Mouse (Mus musculus) hindbrain, embryonic 16.5 days (tissue): ENCODE data around the gene Clrn3. TPM values are rescaled to one million over a fixed set of nuclear protein-coding genes. Genes with fewer than 3 reads are reported as not detected.
A peak's percentile ranks its signal among the peaks of the same experiment; 100 is the strongest.
"Not testable (repeated sequence)": the region's sequence is repeated elsewhere in the genome, so short reads cannot be mapped to it uniquely, and the experiment has no call there.

Experiments used
- ATAC-seq: fragments of 200-750 bp; cut with Nextera tagmentation; 2 replicates; pipeline ENCODE4 v1.8.0; 2017; ENCODE audit warnings: moderate TSS enrichment, moderate library complexity
- H3K27ac ChIP-seq: fragments of 300-500 bp; sonication (generic); 2 replicates; pipeline ENCODE4 v1.5.1; 2014; ENCODE audit warnings: low read depth, mild to moderate bottlenecking, control low read depth, low read length, moderate library complexity
- H3K27me3 ChIP-seq: fragments of 300-500 bp; sonication (generic); replicated peaks from 2 replicates; pipeline ENCODE4 v1.6.1; 2014; ENCODE audit warnings: low read length; ENCODE audit not compliant: control insufficient read depth, insufficient read depth
- H3K36me3 ChIP-seq: fragments of 300-500 bp; sonication (generic); 2 replicates; pipeline ENCODE4 v1.6.1; 2014; ENCODE audit warnings: mild to moderate bottlenecking, low read length, moderate library complexity, mixed read lengths; ENCODE audit not compliant: control insufficient read depth, insufficient read depth
- H3K4me1 ChIP-seq: fragments of 300-500 bp; sonication (generic); 2 replicates; pipeline ENCODE4 v1.6.1; 2014; ENCODE audit warnings: low read depth, low read length; ENCODE audit not compliant: control insufficient read depth, insufficient read depth
- H3K4me2 ChIP-seq: fragments of 300-500 bp; sonication (generic); 2 replicates; pipeline ENCODE4 v1.6.1; 2014; ENCODE audit warnings: mild to moderate bottlenecking, low read length, control low read depth, moderate library complexity
- H3K4me3 ChIP-seq: fragments of 300-500 bp; sonication (generic); 2 replicates; pipeline ENCODE4 v1.5.1; 2014; ENCODE audit warnings: mild to moderate bottlenecking, low read length, control low read depth, moderate library complexity
- H3K9ac ChIP-seq: fragments of 300-500 bp; sonication (generic); 2 replicates; pipeline ENCODE4 v1.6.1; 2014; ENCODE audit warnings: low read depth, mild to moderate bottlenecking, control low read depth, low read length, moderate library complexity
- H3K9me3 ChIP-seq: fragments of 300-500 bp; sonication (generic); 2 replicates; pipeline ENCODE4 v1.6.1; 2014; ENCODE audit warnings: mild to moderate bottlenecking, low read length, moderate library complexity; ENCODE audit not compliant: control insufficient read depth
- WGBS: fragments of 180-500 bp; shearing (Covaris S2); extraction: QIAGEN DNeasy Blood & Tissue Kit; methylation state at CpG from one replicate; pipeline ENCODE4 v1.1.7; 2014; 5-methylcytosine and 5-hydroxymethylcytosine counted together
- polyA plus RNA-seq: library from polyadenylated mRNA; unstranded; fragments of >200 nt; fragmentation: Nextera tagmentation; extraction: Ambion mirVana; gene quantifications from 2 replicates; pipeline ENCODE4 v1.2.1, GENCODE M21; 2015

Clrn3 gene
- polyA plus RNA-seq, result not detected in 2 replicates

- Histone ChIP-seq H3K4me3 (no peak within 1 kb of the TSS), H3K4me2 (no peak within 1 kb of the TSS), H3K36me3 (no peaks in the 10 kb centered on the region), H3K27ac (no peak within 1 kb of the TSS), H3K4me1 (no peaks in the 10 kb centered on the region), H3K9ac (no peak within 1 kb of the TSS), H3K27me3 (no peaks in the 10 kb centered on the region), H3K9me3 (no peaks in the 10 kb centered on the region)
- WGBS, result 86% methylated on average over 7 of the region's 7 CpGs
- no peak for ATAC-seq
Measured at GRCm38 (mm10) chr7:135528515-135528914, at the start of gene Clrn3. Gene Clrn3, minus strand, starts transcription at chr7:135528654.

DNA sequence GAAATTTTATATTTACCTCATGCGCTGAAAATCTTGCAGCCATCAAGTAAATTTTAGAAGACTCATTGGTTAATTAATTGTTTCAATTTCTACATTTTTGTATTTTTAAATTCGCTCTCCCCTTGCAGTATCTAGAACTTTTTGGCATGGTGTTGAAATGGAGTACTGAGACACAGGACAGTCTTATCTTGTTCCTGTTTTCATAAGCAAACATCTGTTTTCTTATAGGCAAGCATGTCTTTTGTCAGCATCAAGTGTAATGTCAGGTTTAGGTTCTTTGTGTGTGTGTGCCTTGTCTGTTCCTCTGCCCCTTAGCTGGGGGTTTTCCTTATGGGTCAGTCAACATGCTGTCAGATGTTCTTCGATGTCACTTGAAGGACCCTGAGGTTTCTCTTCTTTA, 47.9 kb upstream of the Clrn3 start:
- no peak for ATAC-seq
- Histone ChIP-seq H3K27ac (no peak overlapping the region), H3K4me2 (no peak overlapping the region), H3K9ac (no peak overlapping the region), H3K4me1 (peaks cover 2% of the 10 kb centered on the region; the same call in 1 of the 2 replicates), H3K36me3 (no peaks in the 10 kb centered on the region), H3K27me3 (no peaks in the 10 kb centered on the region), H3K4me3 (no peak overlapping the region), H3K9me3 (no peaks in the 10 kb centered on the region)
- 95% methylated on average over 3 of the region's 3 CpGs for WGBS

- not testable (repeated sequence) for H3K36me3 ChIP-seq, ATAC-seq, H3K27me3 ChIP-seq, H3K9me3 ChIP-seq, H3K4me1 ChIP-seq, H3K9ac ChIP-seq, H3K4me3 ChIP-seq, H3K27ac ChIP-seq, H3K4me2 ChIP-seq
- whole genome bisulfite sequencing, result 82% methylated on average over 7 of the region's 7 CpGs
Measured at GRCm38 (mm10) chr7:135575319-135576069, 47.0 kb upstream of the Clrn3 start.

DNA sequence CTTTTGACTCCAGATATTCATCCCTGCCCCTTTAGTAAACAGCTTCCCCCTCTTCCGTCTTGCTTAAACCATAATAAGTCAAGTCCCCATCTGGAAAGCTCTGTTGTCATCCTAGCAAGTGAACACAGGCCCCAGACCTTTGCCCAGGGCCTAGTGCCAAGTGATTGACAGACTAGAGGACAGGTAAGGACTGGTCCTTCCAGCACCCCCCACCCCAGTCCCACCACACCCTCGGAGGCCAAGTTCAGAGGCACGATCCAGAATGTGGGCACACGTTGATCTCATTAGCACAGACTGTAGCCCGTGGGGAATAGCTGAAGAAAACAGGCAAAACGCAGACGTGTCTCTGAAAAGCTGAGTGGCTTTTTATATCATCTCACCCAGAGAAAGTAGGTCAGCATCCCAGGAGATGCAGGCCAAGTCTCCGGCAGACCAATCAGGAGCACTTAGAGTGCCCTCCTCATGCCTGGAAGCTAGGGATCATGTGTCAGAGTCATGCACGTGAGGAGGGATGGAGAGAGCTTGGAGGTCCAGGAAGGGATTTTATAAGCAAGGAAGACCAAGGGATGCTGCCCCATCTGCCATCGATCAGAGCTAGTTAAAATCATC, 43.6 kb upstream of the Clrn3 start:
- H3K9ac ChIP-seq, result peak overlapping the region; percentile 13; the same call in 1 of the 2 replicates
- H3K4me3 ChIP-seq, result no peak overlapping the region
- 50% methylated on average over 10 of the region's 10 CpGs for WGBS
- no peak for ATAC-seq
- peak overlapping the region; percentile 59; the same call in 1 of the 2 replicates for H3K27ac ChIP-seq
- no peaks in the 10 kb centered on the region for H3K9me3 ChIP-seq
- H3K36me3 ChIP-seq, result no peaks in the 10 kb centered on the region
- no peaks in the 10 kb centered on the region for H3K27me3 ChIP-seq
- H3K4me1 ChIP-seq, result peaks cover 2% of the 10 kb centered on the region; the same call in 1 of the 2 replicates
- no peak overlapping the region for H3K4me2 ChIP-seq

- Histone ChIP-seq H3K36me3 (no peaks in the 10 kb centered on the region), H3K9me3 (no peaks in the 10 kb centered on the region), H3K4me1 (peaks cover 2% of the 10 kb centered on the region; the same call in 1 of the 2 replicates), H3K9ac (no peak overlapping the region), H3K4me2 (no peak overlapping the region), H3K4me3 (no peak overlapping the region), H3K27ac (no peak overlapping the region), H3K27me3 (no peaks in the 10 kb centered on the region)
- ATAC-seq, result no peak
Measured at GRCm38 (mm10) chr7:135571392-135571791, 42.9 kb upstream of the Clrn3 start.

GRCm38 (mm10) chr7:135568550-135568949, 40.1 kb upstream of the Clrn3 start:
- no peak overlapping the region for H3K4me3 ChIP-seq
- ATAC-seq, result no peak
- WGBS, result 45% methylated on average over 2 of the region's 2 CpGs
- H3K4me2 ChIP-seq, result no peak overlapping the region
- no peaks in the 10 kb centered on the region for H3K27me3 ChIP-seq
- H3K4me1 ChIP-seq, result peaks cover 2% of the 10 kb centered on the region; the same call in 1 of the 2 replicates
- H3K36me3 ChIP-seq, result no peaks in the 10 kb centered on the region
- H3K27ac ChIP-seq, result no peak overlapping the region
- no peaks in the 10 kb centered on the region for H3K9me3 ChIP-seq
- no peak overlapping the region for H3K9ac ChIP-seq

DNA sequence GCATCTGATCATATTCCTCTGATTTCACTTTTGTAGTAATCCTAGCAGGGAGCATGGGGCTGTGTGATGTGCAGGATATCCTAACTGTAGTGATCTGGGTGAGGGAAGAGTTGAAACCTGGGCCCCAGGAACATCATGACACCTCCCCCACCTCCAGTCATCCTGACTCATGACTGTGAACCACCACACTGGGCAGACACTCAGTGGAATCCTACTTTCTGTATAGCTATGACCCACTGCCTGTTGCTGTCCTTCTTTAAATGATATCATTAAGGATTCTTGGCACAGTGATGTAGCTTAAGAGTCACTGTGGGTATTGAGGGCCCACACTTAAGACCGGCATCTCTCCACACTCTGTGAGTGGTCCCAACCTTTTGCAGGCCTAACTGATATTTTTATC, 39.1 kb upstream of the Clrn3 start:
- Histone ChIP-seq H3K27me3 (no peaks in the 10 kb centered on the region), H3K9ac (no peak overlapping the region), H3K4me3 (no peak overlapping the region), H3K9me3 (no peaks in the 10 kb centered on the region), H3K4me1 (peaks cover 2% of the 10 kb centered on the region; the same call in 1 of the 2 replicates), H3K36me3 (no peaks in the 10 kb centered on the region), H3K4me2 (no peak overlapping the region), H3K27ac (no peak overlapping the region)
- no peak for ATAC-seq
- WGBS, result 75% methylated on average over 1 of the region's 1 CpGs

- Histone ChIP-seq H3K27ac (no peak overlapping the region), H3K4me2 (no peak overlapping the region), H3K9ac (no peak overlapping the region), H3K4me1 (no peaks in the 10 kb centered on the region), H3K27me3 (no peaks in the 10 kb centered on the region), H3K4me3 (no peak overlapping the region), H3K36me3 (no peaks in the 10 kb centered on the region), H3K9me3 (no peaks in the 10 kb centered on the region)
- WGBS, result 50% methylated on average over 5 of the region's 5 CpGs
- ATAC-seq, result no peak
Measured at GRCm38 (mm10) chr7:135566013-135566412, 37.6 kb upstream of the Clrn3 start.

DNA sequence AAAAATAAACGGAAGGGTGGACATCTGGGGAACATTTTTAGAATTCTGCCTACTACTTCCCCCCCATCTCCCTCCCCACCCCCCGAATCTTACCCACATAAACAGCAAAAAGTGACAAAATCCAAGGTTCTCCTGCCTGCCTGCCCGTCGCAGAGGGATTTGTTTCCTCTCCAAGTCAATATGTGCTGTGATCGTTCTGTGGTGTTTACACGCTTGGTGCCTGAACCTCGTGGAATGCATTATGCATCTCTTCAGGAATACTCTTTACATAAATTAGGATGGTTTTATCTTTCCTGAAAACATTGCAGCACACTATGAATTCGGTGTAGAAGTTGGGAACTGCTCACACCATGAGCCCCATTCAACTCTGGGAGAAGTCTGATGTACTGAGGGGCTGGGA, 35.6 kb upstream of the Clrn3 start:
- Histone ChIP-seq H3K4me2 (no peak overlapping the region), H3K27me3 (no peaks in the 10 kb centered on the region), H3K36me3 (no peaks in the 10 kb centered on the region), H3K9ac (no peak overlapping the region), H3K9me3 (no peaks in the 10 kb centered on the region), H3K4me1 (no peaks in the 10 kb centered on the region), H3K4me3 (no peak overlapping the region), H3K27ac (no peak overlapping the region)
- ATAC-seq, result no peak
- WGBS, result 67% methylated on average over 8 of the region's 8 CpGs
